Mouse (Mus musculus): Measurements from ENCODE around the gene 4933411K16Rik.

4933411K16Rik gene

GRCm38 (mm10) chr19:42051948-42052347, at the start of gene 4933411K16Rik:
4933411K16Rik (plus strand) TSS chr19:42052248.
- TF ChIP-seq GATA4 (IDR thresholded peaks at IDR 0.05; ENCODE audit: insufficient replicate concordance, low read length): no peak

GRCm38 (mm10) chr19:42004258-42004657, 47.8 kb upstream of the 4933411K16Rik start:
- TF ChIP-seq GATA4 (IDR thresholded peaks at IDR 0.05; ENCODE audit: insufficient replicate concordance, low read length): no peak

GRCm38 (mm10) chr19:42005616-42006015, 46.4 kb upstream of the 4933411K16Rik start:
- TF ChIP-seq GATA4 (IDR thresholded peaks at IDR 0.05; ENCODE audit: insufficient replicate concordance, low read length): no peak

- TF ChIP-seq GATA4 (IDR thresholded peaks at IDR 0.05; ENCODE audit: insufficient replicate concordance, low read length): no peak
Observed at GRCm38 (mm10) chr19:42006568-42006967, 45.5 kb upstream of the 4933411K16Rik start.

- TF ChIP-seq GATA4 (IDR thresholded peaks at IDR 0.05; ENCODE audit: insufficient replicate concordance, low read length): no peak
Observed at GRCm38 (mm10) chr19:42008586-42008985, 43.5 kb upstream of the 4933411K16Rik start.

- no peak for TF ChIP-seq GATA4 (IDR thresholded peaks at IDR 0.05; ENCODE audit: insufficient replicate concordance, low read length)
Observed at GRCm38 (mm10) chr19:42009067-42009466, 43.0 kb upstream of the 4933411K16Rik start.

GRCm38 (mm10) chr19:42010436-42010835, 41.6 kb upstream of the 4933411K16Rik start:
- TF ChIP-seq GATA4 (IDR thresholded peaks at IDR 0.05; ENCODE audit: insufficient replicate concordance, low read length): no peak

GRCm38 (mm10) chr19:42011123-42011522, 40.9 kb upstream of the 4933411K16Rik start:
- TF ChIP-seq GATA4 (IDR thresholded peaks at IDR 0.05; ENCODE audit: insufficient replicate concordance, low read length): no peak

- no peak for TF ChIP-seq GATA4 (IDR thresholded peaks at IDR 0.05; ENCODE audit: insufficient replicate concordance, low read length)
Observed at GRCm38 (mm10) chr19:42014231-42014825, 37.7 kb upstream of the 4933411K16Rik start.

- TF ChIP-seq GATA4 (IDR thresholded peaks at IDR 0.05; ENCODE audit: insufficient replicate concordance, low read length): no peak
Observed at GRCm38 (mm10) chr19:42015001-42015400, 37.0 kb upstream of the 4933411K16Rik start.

GRCm38 (mm10) chr19:42016251-42016650, 35.8 kb upstream of the 4933411K16Rik start:
- TF ChIP-seq GATA4 (IDR thresholded peaks at IDR 0.05; ENCODE audit: insufficient replicate concordance, low read length): no peak

GRCm38 (mm10) chr19:42016840-42017239, 35.2 kb upstream of the 4933411K16Rik start:
- no peak for TF ChIP-seq GATA4 (IDR thresholded peaks at IDR 0.05; ENCODE audit: insufficient replicate concordance, low read length)

- TF ChIP-seq GATA4 (IDR thresholded peaks at IDR 0.05; ENCODE audit: insufficient replicate concordance, low read length): peak; percentile 15; the same call in 1 of the 2 replicates
Observed at GRCm38 (mm10) chr19:42017399-42018247, 34.4 kb upstream of the 4933411K16Rik start.

GRCm38 (mm10) chr19:42019011-42019522, 33.0 kb upstream of the 4933411K16Rik start:
- no peak for TF ChIP-seq GATA4 (IDR thresholded peaks at IDR 0.05; ENCODE audit: insufficient replicate concordance, low read length)

- no peak for TF ChIP-seq GATA4 (IDR thresholded peaks at IDR 0.05; ENCODE audit: insufficient replicate concordance, low read length)
Observed at GRCm38 (mm10) chr19:42021681-42022541, 30.1 kb upstream of the 4933411K16Rik start.
